Comparison of ENCODE assay signal across 8 mouse cellular contexts in genomic region chr14:52338751-52339511, GRCm38 (mm10). TPM values are rescaled to one million over a fixed set of nuclear protein-coding genes. Genes with fewer than 3 reads are reported as not detected.
DNase-seq lines count a peak whose midpoint lies in the region; ATAC-seq and TF ChIP-seq lines count a peak whose summit lies in the region.

No protein-coding gene starts in this region.

- ATAC-seq in erythroid progenitor cell, adult 5-6 weeks (replicated peaks; ENCODE audit: low FRiP score, poor library complexity, severe bottlenecking): peak; percentile 70
- ATAC-seq in liver, embryonic 14.5 days (ENCODE audit: insufficient read depth): no peak
- peak; percentile 83 for ATAC-seq in neural tube, embryonic 13.5 days (ENCODE audit: low read depth)

- no peak overlapping the region for H3K9ac ChIP-seq in ES-Bruce4 (ENCODE audit: low read depth, poor library complexity, severe bottlenecking)
- H3K9ac ChIP-seq in liver, embryonic 14.5 days (replicated peaks): no peak overlapping the region
- H3K9ac ChIP-seq in neural tube, embryonic 13.5 days: peak overlapping the region; percentile 58

- no peak for TF ChIP-seq EP300 in ES-Bruce4 (IDR thresholded peaks at IDR 0.05; ENCODE audit: insufficient read depth, low read depth, low read length)
- TF ChIP-seq EP300 in liver, embryonic 14.5 days (IDR thresholded peaks at IDR 0.05; ENCODE audit: low read depth): no peak

- H3K4me2 ChIP-seq in liver, embryonic 14.5 days (ENCODE audit: low read depth): 0 out of 2 replicates have a peak overlapping the region, but pooled peaks have one; percentile 6
- H3K4me2 ChIP-seq in neural tube, embryonic 13.5 days: peak overlapping the region; percentile 51

- H3K4me3 ChIP-seq in ES-Bruce4 (ENCODE audit: low read depth, low read length): 0 out of 2 replicates have a peak overlapping the region, but pooled peaks have one; percentile 9
- no peak overlapping the region for H3K4me3 ChIP-seq in liver, embryonic 14.5 days (ENCODE audit: insufficient read depth in 1 of 2, low read depth in 2 of 2, low read length in 2 of 2)
- peak overlapping the region; percentile 32 for H3K4me3 ChIP-seq in neural tube, embryonic 13.5 days

- no peaks in the 10 kb centered on the region for H3K4me1 ChIP-seq in ES-Bruce4 (ENCODE audit: control insufficient read depth, insufficient read depth, low read length)
- H3K4me1 ChIP-seq in liver, embryonic 14.5 days (replicated peaks; ENCODE audit: control insufficient read depth in 2 of 2, insufficient read depth in 2 of 2, low read length in 1 of 2): peaks cover 0 to 5% of the 10 kb centered on the region in 2 experiments; a peak in 2 of 4 replicates
- H3K4me1 ChIP-seq in neural tube, embryonic 13.5 days (replicated peaks): no peaks in the 10 kb centered on the region; the same call in 1 of the 2 replicates

- H3K36me3 ChIP-seq in ES-Bruce4 (ENCODE audit: control insufficient read depth, insufficient read depth, low read length, poor library complexity, severe bottlenecking): no peaks in the 10 kb centered on the region
- no peaks in the 10 kb centered on the region for H3K36me3 ChIP-seq in liver, embryonic 14.5 days (replicated peaks; ENCODE audit: control insufficient read depth, insufficient read depth, low read depth)
- no peaks in the 10 kb centered on the region for H3K36me3 ChIP-seq in neural tube, embryonic 13.5 days

- intact Hi-C loops in heart, postnatal 10 days (cut with DNase I): loop anchor here (1.0 to 2.0 kb wide), 2 partner anchors 44 to 214 kb away; no protein-coding TSS in a partner anchor

- TF ChIP-seq CTCF in ES-Bruce4 (IDR thresholded peaks at IDR 0.05; ENCODE audit: low read depth, low read length): peak; percentile 35
- TF ChIP-seq CTCF in liver, embryonic 14.5 days (IDR thresholded peaks at IDR 0.05; ENCODE audit: low read depth): peak; percentile 79

- H3K27ac ChIP-seq in ES-Bruce4 (ENCODE audit: insufficient read depth, low read length): no peak overlapping the region
- H3K27ac ChIP-seq in liver, embryonic 14.5 days: no peak overlapping the region
- H3K27ac ChIP-seq in neural tube, embryonic 13.5 days (replicated peaks): peak overlapping the region; percentile 61

- H3K9me3 ChIP-seq in ES-Bruce4 (replicated peaks; ENCODE audit: control insufficient read depth, insufficient read depth, low read length, poor library complexity, severe bottlenecking): no peaks in the 10 kb centered on the region
- no peaks in the 10 kb centered on the region for H3K9me3 ChIP-seq in liver, embryonic 14.5 days (ENCODE audit: control insufficient read depth, low read length)
- H3K9me3 ChIP-seq in neural tube, embryonic 13.5 days: no peaks in the 10 kb centered on the region

- DNase-seq in brain, embryonic 18.5 days (ENCODE audit: low read depth, low spot score): peak; percentile 71
- DNase-seq in heart, postnatal 10 days: peak; percentile 71 to 79
- DNase-seq in kidney, postnatal 36 days: peak; percentile 71 to 77
- DNase-seq in liver, embryonic 14.5 days (ENCODE audit: low read depth in 3 of 3, low spot score in 3 of 3): peak; percentile 45 to 55 (median 48)
- DNase-seq in thymus, postnatal 14 days: peak; percentile 75

- H3K27me3 ChIP-seq in ES-Bruce4 (ENCODE audit: control insufficient read depth, insufficient read depth, low read length, poor library complexity, severe bottlenecking): no peaks in the 10 kb centered on the region
- no peaks in the 10 kb centered on the region for H3K27me3 ChIP-seq in liver, embryonic 14.5 days (ENCODE audit: control insufficient read depth, insufficient read depth, low read length)
- no peaks in the 10 kb centered on the region for H3K27me3 ChIP-seq in neural tube, embryonic 13.5 days

- TF ChIP-seq POLR2A in ES-Bruce4 (IDR thresholded peaks at IDR 0.05; ENCODE audit: insufficient read depth, low read length): no peak

- 25% methylated on average over 21 of the region's 21 CpGs for WGBS in liver, embryonic 14.5 days (ENCODE audit: insufficient replicate concordance)
- 27% methylated on average over 21 of the region's 21 CpGs for WGBS in neural tube, embryonic 13.5 days

RNA-seq across cellular contexts. Expression of gene Sall2, which starts 10.4 kb away (rescaled TPM):
- polyA plus RNA-seq in ES-Bruce4 (2011; ENCODE audit: insufficient read depth, insufficient read length, low read depth, missing spikeins): 10.0 and 11.4 TPM in 2 replicates
- 1.1 TPM in 1 of 2 replicates, not detected in the other for total RNA-seq in erythroid progenitor cell, adult 5-6 weeks (2015; ENCODE audit: low replicate concordance)
- 0.13 and 0.30 TPM in 2 replicates for total RNA-seq in erythroid progenitor cell, adult 5-6 weeks (2017; ENCODE audit: low replicate concordance)
- total RNA-seq in heart, postnatal 10 days (2021): 1 to 10 TPM; 4.6 to 5.7 TPM
- polyA plus RNA-seq in liver, embryonic 14.5 days (2012; rRNA removed): 0.76 and 0.84 TPM in 2 replicates
- polyA plus RNA-seq in liver, embryonic 14.5 days (2014; fragmentation: Nextera tagmentation; extraction: Ambion mirVana): 0.54 and 0.66 TPM in 2 replicates
- 44.5 and 47.5 TPM in 2 replicates for polyA plus RNA-seq in neural tube, embryonic 13.5 days (2015; fragmentation: Nextera tagmentation; extraction: Ambion mirVana)

RNA-seq across cellular contexts. Expression of gene Olfr1513, which starts 17.3 kb away (rescaled TPM):
- polyA plus RNA-seq in ES-Bruce4 (2011; ENCODE audit: insufficient read depth, insufficient read length, low read depth, missing spikeins): not detected in 2 replicates
- total RNA-seq in erythroid progenitor cell, adult 5-6 weeks (2015; ENCODE audit: low replicate concordance): not detected in 2 replicates
- not detected in 2 replicates for total RNA-seq in erythroid progenitor cell, adult 5-6 weeks (2017; ENCODE audit: low replicate concordance)
- total RNA-seq in heart, postnatal 10 days (2021): not detected
- not detected in 2 replicates for polyA plus RNA-seq in liver, embryonic 14.5 days (2012; rRNA removed)
- polyA plus RNA-seq in liver, embryonic 14.5 days (2014; fragmentation: Nextera tagmentation; extraction: Ambion mirVana): not detected in 2 replicates
- polyA plus RNA-seq in neural tube, embryonic 13.5 days (2015; fragmentation: Nextera tagmentation; extraction: Ambion mirVana): not detected in 2 replicates

RNA-seq across cellular contexts. Expression of gene Mettl3, which starts 34.0 kb away (rescaled TPM):
- 65.8 and 67.6 TPM in 2 replicates for polyA plus RNA-seq in ES-Bruce4 (2011; ENCODE audit: insufficient read depth, insufficient read length, low read depth, missing spikeins)
- 12.2 and 24.9 TPM in 2 replicates for total RNA-seq in erythroid progenitor cell, adult 5-6 weeks (2015; ENCODE audit: low replicate concordance)
- 22.7 and 38.7 TPM in 2 replicates for total RNA-seq in erythroid progenitor cell, adult 5-6 weeks (2017; ENCODE audit: low replicate concordance)
- 10 to 100 TPM; 15.7 to 18.8 TPM for total RNA-seq in heart, postnatal 10 days (2021)
- polyA plus RNA-seq in liver, embryonic 14.5 days (2012; rRNA removed): 14.5 and 15.3 TPM in 2 replicates
- polyA plus RNA-seq in liver, embryonic 14.5 days (2014; fragmentation: Nextera tagmentation; extraction: Ambion mirVana): 18.1 and 18.2 TPM in 2 replicates
- 53.2 and 60.8 TPM in 2 replicates for polyA plus RNA-seq in neural tube, embryonic 13.5 days (2015; fragmentation: Nextera tagmentation; extraction: Ambion mirVana)

RNA-seq across cellular contexts. Expression of gene Olfr1512, which starts 40.0 kb away (rescaled TPM):
- polyA plus RNA-seq in ES-Bruce4 (2011; ENCODE audit: insufficient read depth, insufficient read length, low read depth, missing spikeins): not detected in 2 replicates
- total RNA-seq in erythroid progenitor cell, adult 5-6 weeks (2015; ENCODE audit: low replicate concordance): not detected in 2 replicates
- total RNA-seq in erythroid progenitor cell, adult 5-6 weeks (2017; ENCODE audit: low replicate concordance): not detected in 2 replicates
- total RNA-seq in heart, postnatal 10 days (2021): not detected
- polyA plus RNA-seq in liver, embryonic 14.5 days (2012; rRNA removed): not detected in 2 replicates
- polyA plus RNA-seq in liver, embryonic 14.5 days (2014; fragmentation: Nextera tagmentation; extraction: Ambion mirVana): not detected in 2 replicates
- 0.13 TPM in 1 of 2 replicates, not detected in the other for polyA plus RNA-seq in neural tube, embryonic 13.5 days (2015; fragmentation: Nextera tagmentation; extraction: Ambion mirVana)

RNA-seq across cellular contexts. Expression of gene Olfr1511, which starts 58.2 kb away (rescaled TPM):
- polyA plus RNA-seq in ES-Bruce4 (2011; ENCODE audit: insufficient read depth, insufficient read length, low read depth, missing spikeins): not detected in 2 replicates
- total RNA-seq in erythroid progenitor cell, adult 5-6 weeks (2015; ENCODE audit: low replicate concordance): not detected in 2 replicates
- total RNA-seq in erythroid progenitor cell, adult 5-6 weeks (2017; ENCODE audit: low replicate concordance): not detected in 2 replicates
- total RNA-seq in heart, postnatal 10 days (2021): not detected
- polyA plus RNA-seq in liver, embryonic 14.5 days (2012; rRNA removed): not detected in 2 replicates
- not detected in 2 replicates for polyA plus RNA-seq in liver, embryonic 14.5 days (2014; fragmentation: Nextera tagmentation; extraction: Ambion mirVana)
- polyA plus RNA-seq in neural tube, embryonic 13.5 days (2015; fragmentation: Nextera tagmentation; extraction: Ambion mirVana): 0.33 and 0.47 TPM in 2 replicates

Comparison
In these comparisons a context has a peak if more than half of its experiments do, and no peak if none do; other contexts are left out.
1. H3K4me3 ChIP-seq: peak in ES-Bruce4 (single experiment) and neural tube, embryonic 13.5 days (single experiment); none in liver, embryonic 14.5 days (0 of 2).
2. Peak in every context shown above with its lines, with median percentiles within 50 percentile points of each other: DNase-seq.